Mouse (Mus musculus): ENCODE data around the gene 2510009E07Rik. TPM values are rescaled to one million over a fixed set of nuclear protein-coding genes. Genes with fewer than 3 reads are reported as not detected.

2510009E07Rik gene
- polyA plus RNA-seq, 2 experiments = 1.6 to 1.9 TPM

DNA sequence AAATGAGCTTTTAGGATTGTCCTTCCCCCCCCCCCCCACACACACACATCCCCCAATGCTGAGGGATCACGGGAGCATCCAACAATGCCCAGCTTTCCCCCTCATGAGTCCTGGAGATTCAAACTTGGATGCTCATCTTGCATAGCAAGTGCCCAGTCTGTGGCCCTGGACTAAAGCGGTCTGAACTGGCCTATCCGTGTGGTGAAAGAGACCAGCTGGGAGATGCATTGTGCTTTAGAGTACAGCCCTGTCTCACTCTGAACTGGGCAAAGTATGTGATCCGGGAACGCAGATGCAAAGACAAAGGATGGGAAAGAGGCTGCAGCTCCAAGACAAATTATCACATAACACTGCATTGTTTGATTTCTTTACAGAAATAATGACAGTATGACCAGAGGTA, 40.1 kb downstream of the 2510009E07Rik start:
- ATAC-seq (ENCODE audit: insufficient read depth) = no peak
- Histone ChIP-seq H3K27me3 (ENCODE audit: control insufficient read depth, insufficient read depth, low read length) (no peaks in the 10 kb centered on the region), H3K27ac (no peak overlapping the region), H3K9ac (replicated peaks) (no peak overlapping the region), H3K36me3 (replicated peaks; ENCODE audit: control insufficient read depth, insufficient read depth, low read depth) (no peaks in the 10 kb centered on the region), H3K4me1 (replicated peaks; ENCODE audit: control insufficient read depth in 2 of 2, insufficient read depth in 2 of 2, low read length in 1 of 2) (no peaks in the 10 kb centered on the region), H3K9me3 (ENCODE audit: control insufficient read depth, low read length) (no peaks in the 10 kb centered on the region), H3K4me3 (ENCODE audit: insufficient read depth in 1 of 2, low read depth in 2 of 2, low read length in 2 of 2) (no peak overlapping the region), H3K4me2 (ENCODE audit: low read depth) (no peak overlapping the region)
- no peak for TF ChIP-seq EP300 (IDR thresholded peaks at IDR 0.05; ENCODE audit: low read depth)
- no peak for TF ChIP-seq CTCF (IDR thresholded peaks at IDR 0.05; ENCODE audit: low read depth)
- DNase-seq (ENCODE audit: low read depth in 3 of 3, low spot score in 3 of 3) = no peak
- WGBS (ENCODE audit: insufficient replicate concordance) = 74% methylated on average over 5 of the region's 5 CpGs

- H3K4me2 ChIP-seq (ENCODE audit: low read depth) = no peak overlapping the region
- whole genome bisulfite sequencing (ENCODE audit: insufficient replicate concordance) = 73% methylated on average over 15 of the region's 15 CpGs
- ATAC-seq (ENCODE audit: insufficient read depth) (no peak), DNase-seq (ENCODE audit: low read depth in 3 of 3, low spot score in 3 of 3) (no peak)
- H3K9me3 ChIP-seq (ENCODE audit: control insufficient read depth, low read length) = no peaks in the 10 kb centered on the region
- no peaks in the 10 kb centered on the region for H3K27me3 ChIP-seq (ENCODE audit: control insufficient read depth, insufficient read depth, low read length)
- no peaks in the 10 kb centered on the region for H3K36me3 ChIP-seq (replicated peaks; ENCODE audit: control insufficient read depth, insufficient read depth, low read depth)
- TF ChIP-seq CTCF (IDR thresholded peaks at IDR 0.05; ENCODE audit: low read depth) = no peak
- no peak for TF ChIP-seq EP300 (IDR thresholded peaks at IDR 0.05; ENCODE audit: low read depth)
- H3K4me3 ChIP-seq (ENCODE audit: insufficient read depth in 1 of 2, low read depth in 2 of 2, low read length in 2 of 2) = no peak overlapping the region
- H3K9ac ChIP-seq (replicated peaks) = no peak overlapping the region
- no peak overlapping the region for H3K27ac ChIP-seq
- H3K4me1 ChIP-seq (replicated peaks; ENCODE audit: control insufficient read depth in 2 of 2, insufficient read depth in 2 of 2, low read length in 1 of 2) = peaks cover 0 to 2% of the 10 kb centered on the region in 2 experiments; a peak in 1 of 4 replicates
These were observed 41.3 kb downstream of the 2510009E07Rik start for GRCm38 (mm10) chr16:21653151-21653550.

DNA sequence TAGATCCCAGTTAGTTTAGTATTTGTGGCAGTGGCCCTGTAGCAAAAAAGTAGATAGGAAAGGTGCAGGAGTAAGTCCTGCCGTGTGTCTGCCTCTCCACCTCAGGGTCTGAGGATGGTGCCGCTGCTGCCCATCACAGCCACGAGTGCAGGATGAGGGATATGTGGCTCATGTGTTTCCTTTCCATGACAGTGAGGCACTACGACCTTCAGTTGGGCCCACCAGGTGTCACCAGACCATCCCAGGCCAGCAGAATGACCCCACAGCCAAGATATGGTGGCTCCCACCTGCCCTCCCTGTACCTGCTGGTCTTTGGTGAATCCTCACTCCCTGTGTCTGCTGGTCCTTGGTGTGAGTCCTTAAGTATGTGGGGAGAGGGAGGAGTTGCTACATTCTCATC, 43.3 kb downstream of the 2510009E07Rik start:
- Histone ChIP-seq H3K27ac (no peak overlapping the region), H3K9me3 (ENCODE audit: control insufficient read depth, low read length) (no peaks in the 10 kb centered on the region), H3K36me3 (replicated peaks; ENCODE audit: control insufficient read depth, insufficient read depth, low read depth) (no peaks in the 10 kb centered on the region), H3K27me3 (ENCODE audit: control insufficient read depth, insufficient read depth, low read length) (no peaks in the 10 kb centered on the region), H3K9ac (replicated peaks) (no peak overlapping the region), H3K4me2 (ENCODE audit: low read depth) (no peak overlapping the region), H3K4me1 (replicated peaks; ENCODE audit: control insufficient read depth in 2 of 2, insufficient read depth in 2 of 2, low read length in 1 of 2) (peaks cover 0 to 2% of the 10 kb centered on the region in 2 experiments; a peak in 1 of 4 replicates), H3K4me3 (ENCODE audit: insufficient read depth in 1 of 2, low read depth in 2 of 2, low read length in 2 of 2) (no peak overlapping the region)
- ATAC-seq (ENCODE audit: insufficient read depth) (no peak), DNase-seq (ENCODE audit: low read depth in 3 of 3, low spot score in 3 of 3) (no peak)
- TF ChIP-seq EP300 (IDR thresholded peaks at IDR 0.05; ENCODE audit: low read depth) (no peak), CTCF (IDR thresholded peaks at IDR 0.05; ENCODE audit: low read depth) (no peak)
- WGBS (ENCODE audit: insufficient replicate concordance) = 59% methylated on average over 4 of the region's 4 CpGs

GRCm38 (mm10) chr16:21650289-21650688, 44.2 kb downstream of the 2510009E07Rik start:
- no peaks in the 10 kb centered on the region for H3K9me3 ChIP-seq (ENCODE audit: control insufficient read depth, low read length)
- H3K4me2 ChIP-seq (ENCODE audit: low read depth) = no peak overlapping the region
- ATAC-seq (ENCODE audit: insufficient read depth) (no peak), DNase-seq (ENCODE audit: low read depth in 3 of 3, low spot score in 3 of 3) (no peak)
- WGBS (ENCODE audit: insufficient replicate concordance) = 71% methylated on average over 3 of the region's 3 CpGs
- no peaks in the 10 kb centered on the region for H3K36me3 ChIP-seq (replicated peaks; ENCODE audit: control insufficient read depth, insufficient read depth, low read depth)
- no peaks in the 10 kb centered on the region for H3K27me3 ChIP-seq (ENCODE audit: control insufficient read depth, insufficient read depth, low read length)
- H3K4me3 ChIP-seq (ENCODE audit: insufficient read depth in 1 of 2, low read depth in 2 of 2, low read length in 2 of 2) = no peak overlapping the region
- no peak overlapping the region for H3K27ac ChIP-seq
- H3K4me1 ChIP-seq (replicated peaks; ENCODE audit: control insufficient read depth in 2 of 2, insufficient read depth in 2 of 2, low read length in 1 of 2) = peaks cover 0 to 2% of the 10 kb centered on the region in 2 experiments; a peak in 1 of 4 replicates
- TF ChIP-seq EP300 (IDR thresholded peaks at IDR 0.05; ENCODE audit: low read depth) (no peak), CTCF (IDR thresholded peaks at IDR 0.05; ENCODE audit: low read depth) (no peak)
- no peak overlapping the region for H3K9ac ChIP-seq (replicated peaks)

DNA sequence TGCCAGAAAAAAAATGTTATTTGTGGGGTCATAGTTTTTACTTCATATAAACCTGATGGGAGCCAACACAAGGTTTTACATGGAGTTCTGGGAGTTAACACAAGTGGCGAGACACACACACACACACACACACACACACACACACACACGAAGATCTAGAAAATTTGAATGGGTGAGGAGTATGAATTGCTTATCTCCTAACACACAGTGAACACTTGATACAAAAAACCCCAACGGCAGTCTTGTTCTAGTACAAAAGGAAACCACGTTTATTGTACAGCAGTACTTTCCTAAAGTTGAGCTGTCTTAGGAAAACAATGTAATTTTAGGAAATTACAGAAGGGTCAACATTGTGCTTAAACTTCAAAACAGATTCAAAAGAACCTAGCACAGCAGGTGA, 45.7 kb downstream of the 2510009E07Rik start:
- H3K27ac ChIP-seq = no peak overlapping the region
- no peak overlapping the region for H3K9ac ChIP-seq (replicated peaks)
- WGBS (ENCODE audit: insufficient replicate concordance) = 20% methylated on average over 4 of the region's 4 CpGs
- DNase-seq (ENCODE audit: low read depth in 3 of 3, low spot score in 3 of 3) (no peak), ATAC-seq (ENCODE audit: insufficient read depth) (peak; percentile 45; the same call in 1 of the 2 replicates)
- no peaks in the 10 kb centered on the region for H3K27me3 ChIP-seq (ENCODE audit: control insufficient read depth, insufficient read depth, low read length)
- no peak overlapping the region for H3K4me3 ChIP-seq (ENCODE audit: insufficient read depth in 1 of 2, low read depth in 2 of 2, low read length in 2 of 2)
- TF ChIP-seq EP300 (IDR thresholded peaks at IDR 0.05; ENCODE audit: low read depth) (peak; percentile 64), CTCF (IDR thresholded peaks at IDR 0.05; ENCODE audit: low read depth) (no peak)
- peaks cover 0 to 8% of the 10 kb centered on the region in 2 experiments; a peak in 1 of 4 replicates for H3K4me1 ChIP-seq (replicated peaks; ENCODE audit: control insufficient read depth in 2 of 2, insufficient read depth in 2 of 2, low read length in 1 of 2)
- H3K9me3 ChIP-seq (ENCODE audit: control insufficient read depth, low read length) = no peaks in the 10 kb centered on the region
- no peaks in the 10 kb centered on the region for H3K36me3 ChIP-seq (replicated peaks; ENCODE audit: control insufficient read depth, insufficient read depth, low read depth)
- H3K4me2 ChIP-seq (ENCODE audit: low read depth) = no peak overlapping the region

Data from liver, embryonic 14.5 days (tissue).